Mouse (Mus musculus): ENCODE results near the gene Aplp1. TPM values are rescaled to one million over a fixed set of nuclear protein-coding genes. Genes with fewer than 3 reads are reported as not detected.

The Aplp1 gene
- polyA plus RNA-seq, 1 experiment from 2014 or later = 22.6 TPM

- DNase-seq (no peak), ATAC-seq (ENCODE audit: insufficient read depth) (no peak)
- H3K9me3 ChIP-seq (ENCODE audit: low read depth, low read length) = no peaks in the 10 kb centered on the region
- H3K36me3 ChIP-seq (ENCODE audit: insufficient read depth) = no peaks in the 10 kb centered on the region
- no peak overlapping the region for H3K9ac ChIP-seq
- 88% methylated on average over 4 of the region's 4 CpGs for WGBS
- TF ChIP-seq CTCF (IDR thresholded peaks at IDR 0.05; ENCODE audit: low read depth) = no peak
- no peaks in the 10 kb centered on the region for H3K4me1 ChIP-seq (ENCODE audit: insufficient read depth)
- peak overlapping the region; percentile 61 for H3K27ac ChIP-seq (ENCODE audit: low read depth)
- H3K4me3 ChIP-seq (ENCODE audit: low read depth, low read length) = no peak overlapping the region
- no peak overlapping the region for H3K4me2 ChIP-seq
- H3K27me3 ChIP-seq (ENCODE audit: insufficient read depth, low read length) = no peaks in the 10 kb centered on the region
These were observed 51.7 kb downstream of the Aplp1 start for GRCm38 (mm10) chr7:30393631-30394030.

- Histone ChIP-seq H3K4me3 (ENCODE audit: low read depth, low read length) (no peak overlapping the region), H3K4me2 (no peak overlapping the region), H3K36me3 (ENCODE audit: insufficient read depth) (no peaks in the 10 kb centered on the region), H3K27ac (ENCODE audit: low read depth) (no peak overlapping the region), H3K27me3 (ENCODE audit: insufficient read depth, low read length) (no peaks in the 10 kb centered on the region), H3K9me3 (ENCODE audit: low read depth, low read length) (no peaks in the 10 kb centered on the region), H3K4me1 (ENCODE audit: insufficient read depth) (no peaks in the 10 kb centered on the region), H3K9ac (no peak overlapping the region)
- ATAC-seq (ENCODE audit: insufficient read depth) = no peak
- DNase-seq = no peak
- no peak for TF ChIP-seq CTCF (IDR thresholded peaks at IDR 0.05; ENCODE audit: low read depth)
- 60% methylated on average over 4 of the region's 4 CpGs for WGBS
These were observed 52.4 kb downstream of the Aplp1 start for GRCm38 (mm10) chr7:30392746-30393520.

Other genes starting within 250 kb of the Aplp1 start
- 78.3 and 80.3 TPM in 2 replicates for gene Capns1, start 246.7 kb downstream of the Aplp1 start, polyA plus RNA-seq (2014; fragmentation: Nextera tagmentation; extraction: Ambion mirVana)
- gene Polr2i, start 213.6 kb downstream of the Aplp1 start, polyA plus RNA-seq (2014; fragmentation: Nextera tagmentation; extraction: Ambion mirVana) = 187 and 192 TPM in 2 replicates
- gene Tbcb, start 213.3 kb downstream of the Aplp1 start, polyA plus RNA-seq (2014; fragmentation: Nextera tagmentation; extraction: Ambion mirVana) = 175 and 182 TPM in 2 replicates
- gene Ovol3, start 209.8 kb downstream of the Aplp1 start, polyA plus RNA-seq (2014; fragmentation: Nextera tagmentation; extraction: Ambion mirVana) = 0.26 TPM in 1 of 2 replicates, not detected in the other
- gene Thap8, start 165.4 kb downstream of the Aplp1 start, polyA plus RNA-seq (2014; fragmentation: Nextera tagmentation; extraction: Ambion mirVana) = 0.26 and 0.30 TPM in 2 replicates
- 16.3 and 17.1 TPM in 2 replicates for gene Wdr62, start 165.1 kb downstream of the Aplp1 start, polyA plus RNA-seq (2014; fragmentation: Nextera tagmentation; extraction: Ambion mirVana)
- 31.1 and 41.9 TPM in 2 replicates for gene Clip3, start 153.8 kb downstream of the Aplp1 start, polyA plus RNA-seq (2014; fragmentation: Nextera tagmentation; extraction: Ambion mirVana)
- 72.1 and 73.1 TPM in 2 replicates for gene Alkbh6, start 136.8 kb downstream of the Aplp1 start, polyA plus RNA-seq (2014; fragmentation: Nextera tagmentation; extraction: Ambion mirVana)
- gene Syne4, start 130.7 kb downstream of the Aplp1 start, polyA plus RNA-seq (2014; fragmentation: Nextera tagmentation; extraction: Ambion mirVana) = 21.9 and 23.2 TPM in 2 replicates
- gene E130208F15Rik, start 123.8 kb downstream of the Aplp1 start, polyA plus RNA-seq (2014; fragmentation: Nextera tagmentation; extraction: Ambion mirVana) = not detected in 2 replicates
- gene Sdhaf1, start 121.6 kb downstream of the Aplp1 start, polyA plus RNA-seq (2014; fragmentation: Nextera tagmentation; extraction: Ambion mirVana) = 21.3 and 22.7 TPM in 2 replicates
- gene Lrfn3, start 82.8 kb downstream of the Aplp1 start, polyA plus RNA-seq (2014; fragmentation: Nextera tagmentation; extraction: Ambion mirVana) = 3.4 and 3.7 TPM in 2 replicates
- gene Tyrobp, start 31.8 kb downstream of the Aplp1 start, polyA plus RNA-seq (2014; fragmentation: Nextera tagmentation; extraction: Ambion mirVana) = 46.0 and 46.8 TPM in 2 replicates
- 1.5 and 2.0 TPM in 2 replicates for gene Hcst, start 25.7 kb downstream of the Aplp1 start, polyA plus RNA-seq (2014; fragmentation: Nextera tagmentation; extraction: Ambion mirVana)
- gene Nfkbid, start 23.8 kb downstream of the Aplp1 start, polyA plus RNA-seq (2014; fragmentation: Nextera tagmentation; extraction: Ambion mirVana) = 1.7 and 2.0 TPM in 2 replicates
- not detected in 2 replicates for gene Kirrel2, start 12.2 kb upstream of the Aplp1 start, polyA plus RNA-seq (2014; fragmentation: Nextera tagmentation; extraction: Ambion mirVana)
- 0.19 TPM in 1 of 2 replicates, not detected in the other for gene Nphs1, start 12.8 kb upstream of the Aplp1 start, polyA plus RNA-seq (2014; fragmentation: Nextera tagmentation; extraction: Ambion mirVana)
- not detected in 2 replicates for gene Prodh2, start 48.1 kb upstream of the Aplp1 start, polyA plus RNA-seq (2014; fragmentation: Nextera tagmentation; extraction: Ambion mirVana)
- 13.8 and 14.3 TPM in 2 replicates for gene Arhgap33, start 89.5 kb upstream of the Aplp1 start, polyA plus RNA-seq (2014; fragmentation: Nextera tagmentation; extraction: Ambion mirVana)
- 24.9 and 26.0 TPM in 2 replicates for gene Hspb6, start 106.6 kb upstream of the Aplp1 start, polyA plus RNA-seq (2014; fragmentation: Nextera tagmentation; extraction: Ambion mirVana)
- 18.3 and 18.7 TPM in 2 replicates for gene Proser3, start 106.8 kb upstream of the Aplp1 start, polyA plus RNA-seq (2014; fragmentation: Nextera tagmentation; extraction: Ambion mirVana)
- gene Lin37, start 114.3 kb upstream of the Aplp1 start, polyA plus RNA-seq (2014; fragmentation: Nextera tagmentation; extraction: Ambion mirVana) = 33.7 and 34.7 TPM in 2 replicates
- 101 and 120 TPM in 2 replicates for gene U2af1l4, start 117.8 kb upstream of the Aplp1 start, polyA plus RNA-seq (2014; fragmentation: Nextera tagmentation; extraction: Ambion mirVana)
- 7.9 and 9.9 TPM in 2 replicates for gene Gm49396, start 117.8 kb upstream of the Aplp1 start, polyA plus RNA-seq (2014; fragmentation: Nextera tagmentation; extraction: Ambion mirVana)
- gene Psenen, start 118.1 kb upstream of the Aplp1 start, polyA plus RNA-seq (2014; fragmentation: Nextera tagmentation; extraction: Ambion mirVana) = 104 and 105 TPM in 2 replicates
- gene Igflr1, start 119.9 kb upstream of the Aplp1 start, polyA plus RNA-seq (2014; fragmentation: Nextera tagmentation; extraction: Ambion mirVana) = 3.0 and 4.1 TPM in 2 replicates
- gene Kmt2b, start 143.2 kb upstream of the Aplp1 start, polyA plus RNA-seq (2014; fragmentation: Nextera tagmentation; extraction: Ambion mirVana) = 11.7 and 14.8 TPM in 2 replicates
- gene Zbtb32, start 153.4 kb upstream of the Aplp1 start, polyA plus RNA-seq (2014; fragmentation: Nextera tagmentation; extraction: Ambion mirVana) = 1.7 and 2.4 TPM in 2 replicates
- gene Upk1a, start 167.3 kb upstream of the Aplp1 start, polyA plus RNA-seq (2014; fragmentation: Nextera tagmentation; extraction: Ambion mirVana) = 0.46 and 0.51 TPM in 2 replicates
- gene Cox6b1, start 180.6 kb upstream of the Aplp1 start, polyA plus RNA-seq (2014; fragmentation: Nextera tagmentation; extraction: Ambion mirVana) = 855 and 914 TPM in 2 replicates
- not detected in 2 replicates for gene Etv2, start 190.3 kb upstream of the Aplp1 start, polyA plus RNA-seq (2014; fragmentation: Nextera tagmentation; extraction: Ambion mirVana)
- 115 and 117 TPM in 2 replicates for gene Rbm42, start 204.8 kb upstream of the Aplp1 start, polyA plus RNA-seq (2014; fragmentation: Nextera tagmentation; extraction: Ambion mirVana)
- gene Haus5, start 219.5 kb upstream of the Aplp1 start, polyA plus RNA-seq (2014; fragmentation: Nextera tagmentation; extraction: Ambion mirVana) = 63.5 TPM in 2 replicates
- not detected in 2 replicates for gene Pmis2, start 226.1 kb upstream of the Aplp1 start, polyA plus RNA-seq (2014; fragmentation: Nextera tagmentation; extraction: Ambion mirVana)

All from lung, embryonic 14.5 days (tissue).